Mouse (Mus musculus): ENCODE data around the gene Map9.

- TF ChIP-seq CTCF (IDR thresholded peaks at IDR 0.05; ENCODE audit: extremely low read depth, insufficient read depth, insufficient read length, insufficient replicate concordance) = no peak
- TF ChIP-seq POLR2A (IDR thresholded peaks at IDR 0.05; ENCODE audit: low read depth, low read length) = no peak
Measured at GRCm38 (mm10) chr3:82315728-82316127, 42.1 kb upstream of the Map9 start.
